Mouse (Mus musculus) kidney, postnatal 4 days (tissue): ENCODE results near the gene Hacd2.

Experiments
- DNase-seq, 2 experiments: peaks; one replicate each; pipeline ENCODE4 v3.0.0; 2021; ENCODE audit warnings: mixed read lengths in 2 of 2

Hacd2 gene

GRCm38 (mm10) chr16:35022242-35023137, at the start of gene Hacd2:
Gene Hacd2, plus strand, starts transcription at chr16:35022428.
- peak; percentile 96 to 97 for DNase-seq

GRCm38 (mm10) chr16:34972471-34972870, 49.8 kb upstream of the Hacd2 start:
- DNase-seq = no peak

GRCm38 (mm10) chr16:34975544-34975943, 46.7 kb upstream of the Hacd2 start:
- peak in 1 of 2 experiments; percentile 44 for DNase-seq

GRCm38 (mm10) chr16:34976630-34977029, 45.6 kb upstream of the Hacd2 start:
- peak; percentile 57 to 58 for DNase-seq

GRCm38 (mm10) chr16:34978018-34978417, 44.2 kb upstream of the Hacd2 start:
- no peak for DNase-seq

- DNase-seq = no peak
Measured at GRCm38 (mm10) chr16:34981009-34981408, 41.2 kb upstream of the Hacd2 start.

GRCm38 (mm10) chr16:34984203-34985030, 37.8 kb upstream of the Hacd2 start:
- DNase-seq = no peak

GRCm38 (mm10) chr16:34985031-34985346, 37.2 kb upstream of the Hacd2 start:
- DNase-seq = no peak

GRCm38 (mm10) chr16:34986211-34986825, 35.9 kb upstream of the Hacd2 start:
- no peak for DNase-seq

- DNase-seq = no peak
Measured at GRCm38 (mm10) chr16:34991365-34991764, 30.9 kb upstream of the Hacd2 start.

- DNase-seq = no peak
Measured at GRCm38 (mm10) chr16:34992854-34993253, 29.4 kb upstream of the Hacd2 start.

GRCm38 (mm10) chr16:34993694-34994330, 28.4 kb upstream of the Hacd2 start:
- DNase-seq = no peak

- DNase-seq = peak; percentile 31 to 50
Measured at GRCm38 (mm10) chr16:34994641-34995141, 27.5 kb upstream of the Hacd2 start.

- peak; percentile 70 to 79 for DNase-seq
Measured at GRCm38 (mm10) chr16:34996133-34996532, 26.1 kb upstream of the Hacd2 start.

- DNase-seq = no peak
Measured at GRCm38 (mm10) chr16:34997052-34997451, 25.2 kb upstream of the Hacd2 start.

- no peak for DNase-seq
Measured at GRCm38 (mm10) chr16:34997576-34997975, 24.7 kb upstream of the Hacd2 start.

- DNase-seq = no peak
Measured at GRCm38 (mm10) chr16:34999016-34999415, 23.2 kb upstream of the Hacd2 start.

- no peak for DNase-seq
Measured at GRCm38 (mm10) chr16:34999986-35000385, 22.2 kb upstream of the Hacd2 start.

- peak in 1 of 2 experiments; percentile 39 for DNase-seq
Measured at GRCm38 (mm10) chr16:35000923-35001560, 21.2 kb upstream of the Hacd2 start.

GRCm38 (mm10) chr16:35004356-35004755, 17.9 kb upstream of the Hacd2 start:
- no peak for DNase-seq

GRCm38 (mm10) chr16:35004756-35005155, 17.5 kb upstream of the Hacd2 start:
- no peak for DNase-seq

GRCm38 (mm10) chr16:35006251-35006650, 16.0 kb upstream of the Hacd2 start:
- DNase-seq = no peak
